Mouse (Mus musculus): ENCODE data around the gene Ppard.

- peak; percentile 93 for TF ChIP-seq CTCF (IDR thresholded peaks at IDR 0.05; ENCODE audit: low read depth)
- TF ChIP-seq EP300 (IDR thresholded peaks at IDR 0.05; ENCODE audit: low read depth) = no peak
These were observed 76.0 kb downstream of the Ppard start for GRCm38 (mm10) chr17:28308297-28309195.
